Mouse (Mus musculus): ENCODE results near the gene Gramd4.

GRCm38 (mm10) chr15:86086291-86086706 lies 28.8 kb downstream of the Gramd4 start:
- TF ChIP-seq CTCF (IDR thresholded peaks at IDR 0.05; ENCODE audit: borderline replicate concordance, insufficient read depth, low read depth, low read length): no peak
- TF ChIP-seq POLR2A (IDR thresholded peaks at IDR 0.05; ENCODE audit: borderline replicate concordance, insufficient read depth, low read length): no peak

Data from cerebellum, adult 2 months (tissue).